Mouse (Mus musculus) limb, embryonic 14.5 days (tissue): ENCODE data around the gene Adh7. TPM values are rescaled to one million over a fixed set of nuclear protein-coding genes. Genes with fewer than 3 reads are reported as not detected.

Experiments
- ATAC-seq: fragments of 200-750 bp; cut with Nextera tagmentation; 2 replicates; pipeline ENCODE4 v1.8.0; 2017; ENCODE audit warnings: low read depth, moderate number of reproducible peaks, moderate TSS enrichment; ENCODE audit not compliant: low FRiP score
- DNase-seq: peaks from one replicate; pipeline ENCODE4 v3.0.0-alpha.2; 2015; ENCODE audit warnings: low spot score
- H3K27ac ChIP-seq: fragments of 300-500 bp; sonication (generic); replicated peaks from 2 replicates; pipeline ENCODE4 v1.5.1; 2014; ENCODE audit warnings: low read depth, mild to moderate bottlenecking, low read length, moderate library complexity, mixed read lengths
- H3K27me3 ChIP-seq: fragments of 300-500 bp; sonication (generic); 2 replicates; pipeline ENCODE4 v1.6.1; 2014; ENCODE audit warnings: low read length, mixed read lengths; ENCODE audit not compliant: control insufficient read depth, insufficient read depth
- H3K36me3 ChIP-seq: fragments of 300-500 bp; sonication (generic); 2 replicates; pipeline ENCODE4 v1.6.1; 2014; ENCODE audit warnings: mild to moderate bottlenecking, low read length, moderate library complexity, mixed read lengths; ENCODE audit not compliant: control insufficient read depth, insufficient read depth
- H3K4me1 ChIP-seq: fragments of 300-500 bp; sonication (generic); 2 replicates; pipeline ENCODE4 v1.6.1; 2014; ENCODE audit warnings: antibody characterized with exemption, low read length, mixed read lengths; ENCODE audit not compliant: control insufficient read depth, insufficient read depth
- H3K4me2 ChIP-seq: fragments of 300-500 bp; sonication (generic); replicated peaks from 2 replicates; pipeline ENCODE4 v1.6.1; 2014; ENCODE audit warnings: low read depth, mild to moderate bottlenecking, low read length, moderate library complexity; ENCODE audit not compliant: severe bottlenecking
- H3K4me3 ChIP-seq: fragments of 300-500 bp; sonication (generic); replicated peaks from 2 replicates; pipeline ENCODE4 v1.5.1; 2014; ENCODE audit warnings: low read length
- H3K9ac ChIP-seq: fragments of 300-500 bp; sonication (generic); 2 replicates; pipeline ENCODE4 v1.6.1; 2014; ENCODE audit warnings: mild to moderate bottlenecking, low read depth, low read length, moderate library complexity; ENCODE audit not compliant: severe bottlenecking
- H3K9me3 ChIP-seq: fragments of 300-500 bp; sonication (generic); 2 replicates; pipeline ENCODE4 v1.6.1; 2016; ENCODE audit warnings: low read length; ENCODE audit not compliant: control insufficient read depth
- POLR2A ChIP-seq: fragments of 200-500 bp; IDR thresholded peaks from 2 replicates; pipeline ENCODE4 v1.8.0; 2012; ENCODE audit warnings: inconsistent platforms, mild to moderate bottlenecking, moderate library complexity, borderline replicate concordance; ENCODE audit not compliant: insufficient read depth, insufficient read length; ENCODE audit errors: extremely low read depth
- WGBS: fragments of 180-500 bp; shearing (Covaris S2); extraction: QIAGEN DNeasy Blood & Tissue Kit; methylation state at CpG from one replicate; pipeline ENCODE4 v1.1.7; 2014; 5-methylcytosine and 5-hydroxymethylcytosine counted together
- polyA plus RNA-seq, 2 experiments: library from polyadenylated mRNA; depleted of rRNA in 1 of 2; stranded (reverse) in 1 of 2; unstranded in 1 of 2; fragments of >200 nt; fragmentation: Nextera tagmentation in 1 of 2; extraction: Ambion mirVana in 1 of 2; gene quantifications; 2 replicates each; pipeline versions ENCODE4 v1.2.1 to v1.2.3; 2012 to 2014

Adh7 gene
- polyA plus RNA-seq, 2 experiments, result 0.77 to 1.9 TPM

GRCm38 (mm10) chr3:138240411-138240810 is 22.9 kb downstream of the Adh7 start:
- no peaks in the 10 kb centered on the region for H3K36me3 ChIP-seq
- no peak for ATAC-seq
- WGBS, result 79% methylated on average over 3 of the region's 3 CpGs
- no peak overlapping the region for H3K4me3 ChIP-seq
- no peak for DNase-seq
- H3K9me3 ChIP-seq, result no peaks in the 10 kb centered on the region
- H3K9ac ChIP-seq, result no peak overlapping the region
- H3K4me2 ChIP-seq, result no peak overlapping the region
- no peak overlapping the region for H3K27ac ChIP-seq
- no peak for TF ChIP-seq POLR2A
- peaks cover 13% of the 10 kb centered on the region for H3K4me1 ChIP-seq
- H3K27me3 ChIP-seq, result no peaks in the 10 kb centered on the region

- Histone ChIP-seq H3K9me3 (no peaks in the 10 kb centered on the region), H3K9ac (no peak overlapping the region), H3K36me3 (no peaks in the 10 kb centered on the region), H3K4me3 (no peak overlapping the region), H3K27ac (no peak overlapping the region), H3K27me3 (no peaks in the 10 kb centered on the region), H3K4me1 (peaks cover 13% of the 10 kb centered on the region), H3K4me2 (no peak overlapping the region)
- no peak for TF ChIP-seq POLR2A
- 21% methylated on average over 5 of the region's 5 CpGs for WGBS
- ATAC-seq (peak; percentile 51; the same call in 1 of the 2 replicates), DNase-seq (no peak)
Observed at GRCm38 (mm10) chr3:138240942-138241341, 23.4 kb downstream of the Adh7 start.

- H3K4me2 ChIP-seq, result no peak overlapping the region
- no peaks in the 10 kb centered on the region for H3K9me3 ChIP-seq
- H3K9ac ChIP-seq, result no peak overlapping the region
- no peaks in the 10 kb centered on the region for H3K27me3 ChIP-seq
- no peak overlapping the region for H3K4me3 ChIP-seq
- no peaks in the 10 kb centered on the region for H3K36me3 ChIP-seq
- WGBS, result 25% methylated on average over 6 of the region's 6 CpGs
- no peak overlapping the region for H3K27ac ChIP-seq
- DNase-seq (no peak), ATAC-seq (no peak)
- peaks cover 13% of the 10 kb centered on the region for H3K4me1 ChIP-seq
- TF ChIP-seq POLR2A, result no peak
Observed at GRCm38 (mm10) chr3:138241371-138241770, 23.8 kb downstream of the Adh7 start.

- H3K4me3 ChIP-seq, result no peak overlapping the region
- H3K27ac ChIP-seq, result no peak overlapping the region
- no peaks in the 10 kb centered on the region for H3K9me3 ChIP-seq
- DNase-seq (no peak), ATAC-seq (no peak)
- peaks cover 13% of the 10 kb centered on the region for H3K4me1 ChIP-seq
- H3K27me3 ChIP-seq, result no peaks in the 10 kb centered on the region
- 41% methylated on average over 14 of the region's 14 CpGs for WGBS
- no peak overlapping the region for H3K9ac ChIP-seq
- no peak for TF ChIP-seq POLR2A
- H3K4me2 ChIP-seq, result no peak overlapping the region
- no peaks in the 10 kb centered on the region for H3K36me3 ChIP-seq
Observed at GRCm38 (mm10) chr3:138242021-138242726, 24.6 kb downstream of the Adh7 start.

GRCm38 (mm10) chr3:138242933-138243332 is 25.4 kb downstream of the Adh7 start:
- no peaks in the 10 kb centered on the region for H3K9me3 ChIP-seq

More at GRCm38 (mm10) chr3:138242933-138243332, 25.4 kb downstream of the Adh7 start:
- H3K4me1 ChIP-seq, result peaks cover 13% of the 10 kb centered on the region
- H3K36me3 ChIP-seq, result no peaks in the 10 kb centered on the region
- no peaks in the 10 kb centered on the region for H3K27me3 ChIP-seq
- no peak for TF ChIP-seq POLR2A
- H3K9ac ChIP-seq, result no peak overlapping the region
- DNase-seq (no peak), ATAC-seq (no peak)
- H3K4me2 ChIP-seq, result no peak overlapping the region
- 51% methylated on average over 6 of the region's 6 CpGs for WGBS
- H3K27ac ChIP-seq, result no peak overlapping the region
- H3K4me3 ChIP-seq, result no peak overlapping the region
